Mouse (Mus musculus) forebrain, embryonic 11.5 days (tissue): ENCODE results near the gene Hist1h1c. TPM values are rescaled to one million over a fixed set of nuclear protein-coding genes. Genes with fewer than 3 reads are reported as not detected.
A peak's percentile ranks its signal among the peaks of the same experiment; 100 is the strongest.
"Not testable (repeated sequence)": the region's sequence is repeated elsewhere in the genome, so short reads cannot be mapped to it uniquely, and the experiment has no call there.

Experiments
- ATAC-seq: fragments of 200-750 bp; cut with Nextera tagmentation; replicated peaks from 2 replicates; pipeline ENCODE4 v1.8.0; 2017; ENCODE audit warnings: moderate TSS enrichment; ENCODE audit not compliant: low FRiP score
- DNase-seq: peaks from one replicate; pipeline ENCODE4 v3.0.0-alpha.2; 2017; ENCODE audit warnings: low spot score
- H3K27ac ChIP-seq: fragments of 300-500 bp; sonication (generic); 2 replicates; pipeline ENCODE4 v1.5.1; 2014; ENCODE audit warnings: low read depth, low read length
- H3K27me3 ChIP-seq: fragments of 300-500 bp; sonication (generic); 2 replicates; pipeline ENCODE4 v1.6.1; 2014; ENCODE audit warnings: mild to moderate bottlenecking, low read length, mixed read lengths; ENCODE audit not compliant: control insufficient read depth, insufficient read depth
- H3K36me3 ChIP-seq: fragments of 300-500 bp; sonication (generic); 2 replicates; pipeline ENCODE4 v1.6.1; 2014; ENCODE audit warnings: mild to moderate bottlenecking, low read length, moderate library complexity, mixed read lengths; ENCODE audit not compliant: control insufficient read depth, insufficient read depth
- H3K4me1 ChIP-seq: fragments of 300-500 bp; sonication (generic); replicated peaks from 2 replicates; pipeline ENCODE4 v1.6.1; 2014; ENCODE audit warnings: low read length, mixed read lengths; ENCODE audit not compliant: control insufficient read depth, insufficient read depth
- H3K4me2 ChIP-seq: fragments of 300-500 bp; sonication (generic); 2 replicates; pipeline ENCODE4 v1.6.1; 2014; ENCODE audit warnings: low read depth, mild to moderate bottlenecking, low read length, moderate library complexity, mixed read lengths; ENCODE audit not compliant: severe bottlenecking
- H3K4me3 ChIP-seq: fragments of 300-500 bp; sonication (generic); 2 replicates; pipeline ENCODE4 v1.5.1; 2014; ENCODE audit warnings: low read depth, low read length
- H3K9ac ChIP-seq: fragments of 300-500 bp; sonication (generic); 2 replicates; pipeline ENCODE4 v1.6.1; 2014; ENCODE audit warnings: low read length
- H3K9me3 ChIP-seq: fragments of 300-500 bp; sonication (generic); 2 replicates; pipeline ENCODE4 v1.6.1; 2016; ENCODE audit warnings: low read length, mixed read lengths; ENCODE audit not compliant: control insufficient read depth
- WGBS: fragments of 180-500 bp; shearing (Covaris S2); extraction: QIAGEN DNeasy Blood & Tissue Kit; methylation state at CpG from one replicate; pipeline ENCODE4 v1.1.7; 2014; 5-methylcytosine and 5-hydroxymethylcytosine counted together
- polyA plus RNA-seq: library from polyadenylated mRNA; unstranded; fragments of >200 nt; fragmentation: Nextera tagmentation; extraction: Ambion mirVana; gene quantifications from 2 replicates; pipeline ENCODE4 v1.2.1, GENCODE M21; 2014

Hist1h1c gene
- polyA plus RNA-seq, 1 experiment from 2014 or later: 15.2 TPM

- no peak for DNase-seq
- no peaks in the 10 kb centered on the region for H3K9me3 ChIP-seq
- no peak overlapping the region for H3K9ac ChIP-seq
- ATAC-seq: no peak
- no peaks in the 10 kb centered on the region; the same call in 1 of the 2 replicates for H3K27me3 ChIP-seq
- no peak overlapping the region for H3K4me3 ChIP-seq
- no peaks in the 10 kb centered on the region for H3K36me3 ChIP-seq
- 90% methylated on average over 4 of the region's 4 CpGs for WGBS
- peaks cover 5% of the 10 kb centered on the region for H3K4me1 ChIP-seq
- H3K27ac ChIP-seq: no peak overlapping the region
- no peak overlapping the region for H3K4me2 ChIP-seq
These were observed 30.6 kb upstream of the Hist1h1c start for GRCm38 (mm10) chr13:23708041-23708440.

- H3K4me3 ChIP-seq: no peak overlapping the region
- H3K36me3 ChIP-seq: no peaks in the 10 kb centered on the region
- H3K27ac ChIP-seq: no peak overlapping the region
- 85% methylated on average over 4 of the region's 4 CpGs for WGBS
- H3K4me2 ChIP-seq: no peak overlapping the region
- peaks cover 5% of the 10 kb centered on the region for H3K4me1 ChIP-seq
- H3K27me3 ChIP-seq: no peaks in the 10 kb centered on the region; the same call in 1 of the 2 replicates
- ATAC-seq: no peak
- no peak for DNase-seq
- H3K9me3 ChIP-seq: no peaks in the 10 kb centered on the region
- no peak overlapping the region for H3K9ac ChIP-seq
These were observed 30.0 kb upstream of the Hist1h1c start for GRCm38 (mm10) chr13:23708654-23709053.

- Histone ChIP-seq H3K27ac (no peak overlapping the region), H3K4me1 (peaks cover 5% of the 10 kb centered on the region), H3K27me3 (no peaks in the 10 kb centered on the region; the same call in 1 of the 2 replicates), H3K9me3 (no peaks in the 10 kb centered on the region), H3K4me2 (peak overlapping the region; percentile 48), H3K9ac (peak overlapping the region; percentile 37), H3K36me3 (no peaks in the 10 kb centered on the region), H3K4me3 (peak overlapping the region; percentile 20; the same call in 1 of the 2 replicates)
- DNase-seq (no peak), ATAC-seq (no peak)
- WGBS: 21% methylated on average over 15 of the region's 15 CpGs
These were observed 28.8 kb upstream of the Hist1h1c start for GRCm38 (mm10) chr13:23709714-23710373.

GRCm38 (mm10) chr13:23710374-23711089 lies 28.1 kb upstream of the Hist1h1c start, which contains the start of gene Hfe:
Hfe (minus strand) TSS chr13:23710854.
- peak; percentile 80 for DNase-seq
- H3K27ac ChIP-seq: no peak within 1 kb of the TSS
- WGBS: 6% methylated on average over 17 of the region's 17 CpGs

GRCm38 (mm10) chr13:23716261-23717042 lies 22.2 kb upstream of the Hist1h1c start:
- Histone ChIP-seq H3K4me2 (no peak overlapping the region), H3K27me3 (no peaks in the 10 kb centered on the region), H3K9me3 (no peaks in the 10 kb centered on the region), H3K27ac (no peak overlapping the region), H3K4me3 (no peak overlapping the region), H3K9ac (no peak overlapping the region), H3K4me1 (no peaks in the 10 kb centered on the region), H3K36me3 (no peaks in the 10 kb centered on the region)
- no peak for ATAC-seq
- no peak for DNase-seq
- 85% methylated on average over 5 of the region's 5 CpGs for WGBS

More at GRCm38 (mm10) chr13:23710374-23711089, 28.1 kb upstream of the Hist1h1c start, which contains the start of gene Hfe:
- peak within 1 kb of the TSS; percentile 20 for H3K4me3 ChIP-seq
- H3K27me3 ChIP-seq: no peaks in the 10 kb centered on the region; the same call in 1 of the 2 replicates
- peaks cover 5% of the 10 kb centered on the region for H3K4me1 ChIP-seq
- H3K4me2 ChIP-seq: peak within 1 kb of the TSS; percentile 48
- peak within 1 kb of the TSS; percentile 37 for H3K9ac ChIP-seq
- H3K9me3 ChIP-seq: no peaks in the 10 kb centered on the region
- no peaks in the 10 kb centered on the region for H3K36me3 ChIP-seq
- ATAC-seq: peak; percentile 39; the same call in 1 of the 2 replicates

- no peak overlapping the region for H3K4me3 ChIP-seq
- no peak for DNase-seq
- H3K4me1 ChIP-seq: no peaks in the 10 kb centered on the region
- H3K36me3 ChIP-seq: no peaks in the 10 kb centered on the region
- no peak overlapping the region for H3K27ac ChIP-seq
- H3K9ac ChIP-seq: no peak overlapping the region
- 66% methylated on average over 11 of the region's 11 CpGs for WGBS
- ATAC-seq: no peak
- no peak overlapping the region for H3K4me2 ChIP-seq
- no peaks in the 10 kb centered on the region for H3K27me3 ChIP-seq
- H3K9me3 ChIP-seq: no peaks in the 10 kb centered on the region
These were observed 21.4 kb upstream of the Hist1h1c start for GRCm38 (mm10) chr13:23717176-23717575.

- not testable (repeated sequence) for H3K36me3 ChIP-seq, DNase-seq, ATAC-seq, H3K4me1 ChIP-seq, H3K9ac ChIP-seq, H3K27me3 ChIP-seq, H3K4me2 ChIP-seq, H3K9me3 ChIP-seq, H3K27ac ChIP-seq, H3K4me3 ChIP-seq
- 14% methylated on average over 2 of the region's 2 CpGs for WGBS
These were observed 20.9 kb upstream of the Hist1h1c start for GRCm38 (mm10) chr13:23717593-23718245.

GRCm38 (mm10) chr13:23724239-23724638 lies 14.4 kb upstream of the Hist1h1c start:
- Histone ChIP-seq H3K36me3 (no peaks in the 10 kb centered on the region), H3K4me2 (no peak overlapping the region), H3K4me3 (no peak overlapping the region), H3K27me3 (no peaks in the 10 kb centered on the region), H3K27ac (no peak overlapping the region), H3K9me3 (no peaks in the 10 kb centered on the region), H3K4me1 (no peaks in the 10 kb centered on the region), H3K9ac (no peak overlapping the region)
- no peak for ATAC-seq
- no peak for DNase-seq
- 83% methylated on average over 4 of the region's 4 CpGs for WGBS
